Mouse (Mus musculus): ENCODE measurements around the gene Clcn1. TPM values are rescaled to one million over a fixed set of nuclear protein-coding genes. Genes with fewer than 3 reads are reported as not detected.

The Clcn1 gene
- polyA plus RNA-seq, 1 experiment from 2014 or later = not detected

- Histone ChIP-seq H3K4me3 (ENCODE audit: low read depth, low read length) (no peak overlapping the region), H3K4me1 (ENCODE audit: insufficient read depth) (no peaks in the 10 kb centered on the region), H3K27me3 (ENCODE audit: insufficient read depth, low read length) (no peaks in the 10 kb centered on the region), H3K9ac (no peak overlapping the region), H3K27ac (ENCODE audit: low read depth) (no peak overlapping the region), H3K36me3 (ENCODE audit: insufficient read depth) (no peaks in the 10 kb centered on the region), H3K4me2 (no peak overlapping the region), H3K9me3 (ENCODE audit: low read depth, low read length) (no peaks in the 10 kb centered on the region)
- WGBS = 80% methylated on average over 2 of the region's 2 CpGs
- TF ChIP-seq CTCF (IDR thresholded peaks at IDR 0.05; ENCODE audit: low read depth) = no peak
- no peak for ATAC-seq (ENCODE audit: insufficient read depth)
- no peak for DNase-seq
These were observed 33.4 kb upstream of the Clcn1 start for GRCm38 (mm10) chr6:42253103-42253502.

- H3K4me1 ChIP-seq (ENCODE audit: insufficient read depth) = no peaks in the 10 kb centered on the region
- H3K27me3 ChIP-seq (ENCODE audit: insufficient read depth, low read length) = no peaks in the 10 kb centered on the region
- DNase-seq (peak; percentile 75), ATAC-seq (ENCODE audit: insufficient read depth) (peak; percentile 60; the same call in 1 of the 2 replicates)
- H3K36me3 ChIP-seq (ENCODE audit: insufficient read depth) = no peaks in the 10 kb centered on the region
- no peak overlapping the region for H3K4me3 ChIP-seq (ENCODE audit: low read depth, low read length)
- H3K27ac ChIP-seq (ENCODE audit: low read depth) = no peak overlapping the region
- TF ChIP-seq CTCF (IDR thresholded peaks at IDR 0.05; ENCODE audit: low read depth) = peak; percentile 74
- H3K9ac ChIP-seq = no peak overlapping the region
- whole genome bisulfite sequencing = 13% methylated on average over 11 of the region's 11 CpGs
- 0 out of 2 replicates have a peak overlapping the region, but pooled peaks have one; percentile 7 for H3K4me2 ChIP-seq
- H3K9me3 ChIP-seq (ENCODE audit: low read depth, low read length) = no peaks in the 10 kb centered on the region
These were observed 29.1 kb upstream of the Clcn1 start for GRCm38 (mm10) chr6:42257303-42257863.

- TF ChIP-seq CTCF (IDR thresholded peaks at IDR 0.05; ENCODE audit: low read depth) = no peak
- Histone ChIP-seq H3K4me1 (ENCODE audit: insufficient read depth) (no peaks in the 10 kb centered on the region), H3K27ac (ENCODE audit: low read depth) (no peak overlapping the region), H3K9ac (no peak overlapping the region), H3K27me3 (ENCODE audit: insufficient read depth, low read length) (no peaks in the 10 kb centered on the region), H3K4me3 (ENCODE audit: low read depth, low read length) (no peak overlapping the region), H3K36me3 (ENCODE audit: insufficient read depth) (no peaks in the 10 kb centered on the region), H3K9me3 (ENCODE audit: low read depth, low read length) (no peaks in the 10 kb centered on the region), H3K4me2 (no peak overlapping the region)
- no peak for ATAC-seq (ENCODE audit: insufficient read depth)
- 42% methylated on average over 6 of the region's 6 CpGs for WGBS
- no peak for DNase-seq
These were observed 26.1 kb upstream of the Clcn1 start for GRCm38 (mm10) chr6:42260430-42260829.

GRCm38 (mm10) chr6:42261524-42262170, 24.8 kb upstream of the Clcn1 start, which contains the start of gene Tmem139:
Gene Tmem139 (plus strand): TSS chr6:42261970.
- Histone ChIP-seq H3K4me1 (ENCODE audit: insufficient read depth) (no peaks in the 10 kb centered on the region), H3K9me3 (ENCODE audit: low read depth, low read length) (no peaks in the 10 kb centered on the region), H3K36me3 (ENCODE audit: insufficient read depth) (no peaks in the 10 kb centered on the region), H3K27ac (ENCODE audit: low read depth) (peak within 1 kb of the TSS; percentile 2; the same call in 1 of the 2 replicates), H3K9ac (peak within 1 kb of the TSS; percentile 1; the same call in 1 of the 2 replicates), H3K4me3 (ENCODE audit: low read depth, low read length) (peak within 1 kb of the TSS; percentile 23; the same call in 1 of the 2 replicates), H3K4me2 (peak within 1 kb of the TSS; percentile 45), H3K27me3 (ENCODE audit: insufficient read depth, low read length) (no peaks in the 10 kb centered on the region)
- 14% methylated on average over 20 of the region's 20 CpGs for WGBS
- no peak for TF ChIP-seq CTCF (IDR thresholded peaks at IDR 0.05; ENCODE audit: low read depth)
- DNase-seq (peak; percentile 41), ATAC-seq (ENCODE audit: insufficient read depth) (no peak)

- TF ChIP-seq CTCF (IDR thresholded peaks at IDR 0.05; ENCODE audit: low read depth) = peak; percentile 95
- DNase-seq (peak; percentile 100), ATAC-seq (ENCODE audit: insufficient read depth) (peak; percentile 99)
- peak within 1 kb of the TSS; percentile 84 for H3K4me3 ChIP-seq (ENCODE audit: low read depth, low read length)
- no peaks in the 10 kb centered on the region for H3K9me3 ChIP-seq (ENCODE audit: low read depth, low read length)
- H3K27me3 ChIP-seq (ENCODE audit: insufficient read depth, low read length) = no peaks in the 10 kb centered on the region
- peak within 1 kb of the TSS; percentile 90 for H3K4me2 ChIP-seq
- peaks cover 26% of the 10 kb centered on the region for H3K36me3 ChIP-seq (ENCODE audit: insufficient read depth)
- WGBS = 0% methylated on average over 47 of the region's 51 CpGs
- H3K27ac ChIP-seq (ENCODE audit: low read depth) = peak within 1 kb of the TSS; percentile 92
- no peaks in the 10 kb centered on the region for H3K4me1 ChIP-seq (ENCODE audit: insufficient read depth)
- peak within 1 kb of the TSS; percentile 92 for H3K9ac ChIP-seq
These were observed 21.7 kb upstream of the Clcn1 start, which contains the start of gene Casp2 for GRCm38 (mm10) chr6:42264626-42265312. Gene Casp2 (plus strand): TSS chr6:42264985.

GRCm38 (mm10) chr6:42265391-42266330, 20.8 kb upstream of the Clcn1 start:
- Histone ChIP-seq H3K4me1 (ENCODE audit: insufficient read depth) (no peaks in the 10 kb centered on the region), H3K9ac (peak overlapping the region; percentile 92), H3K27ac (ENCODE audit: low read depth) (peak overlapping the region; percentile 92), H3K4me2 (peak overlapping the region; percentile 90), H3K36me3 (ENCODE audit: insufficient read depth) (peaks cover 34% of the 10 kb centered on the region), H3K4me3 (ENCODE audit: low read depth, low read length) (peak overlapping the region; percentile 84), H3K9me3 (ENCODE audit: low read depth, low read length) (no peaks in the 10 kb centered on the region), H3K27me3 (ENCODE audit: insufficient read depth, low read length) (no peaks in the 10 kb centered on the region)
- TF ChIP-seq CTCF (IDR thresholded peaks at IDR 0.05; ENCODE audit: low read depth) = no peak
- under 1% methylated on average over 21 of the region's 21 CpGs for WGBS
- DNase-seq (peak; percentile 57), ATAC-seq (ENCODE audit: insufficient read depth) (no peak)

Data from lung, embryonic 14.5 days (tissue).